Mouse (Mus musculus) activated CD4-positive, CD25-positive, alpha-beta regulatory T cell, adult 4 months (primary cell): ENCODE data around the gene Mad1l1. TPM values are rescaled to one million over a fixed set of nuclear protein-coding genes. Genes with fewer than 3 reads are reported as not detected.

Experiments used
- ATAC-seq: one replicate; pipeline ENCODE4 v1.8.0; 2017
- polyA plus RNA-seq, 2 experiments: library from polyadenylated mRNA; unstranded; fragments of 100-300 nt; shearing (Covaris generic); gene quantifications; one replicate each; pipeline ENCODE4 v1.2.1; 2017

The Mad1l1 gene
- polyA plus RNA-seq, 2 experiments from 2014 or later, result 19.3 to 23.1 TPM

DNA sequence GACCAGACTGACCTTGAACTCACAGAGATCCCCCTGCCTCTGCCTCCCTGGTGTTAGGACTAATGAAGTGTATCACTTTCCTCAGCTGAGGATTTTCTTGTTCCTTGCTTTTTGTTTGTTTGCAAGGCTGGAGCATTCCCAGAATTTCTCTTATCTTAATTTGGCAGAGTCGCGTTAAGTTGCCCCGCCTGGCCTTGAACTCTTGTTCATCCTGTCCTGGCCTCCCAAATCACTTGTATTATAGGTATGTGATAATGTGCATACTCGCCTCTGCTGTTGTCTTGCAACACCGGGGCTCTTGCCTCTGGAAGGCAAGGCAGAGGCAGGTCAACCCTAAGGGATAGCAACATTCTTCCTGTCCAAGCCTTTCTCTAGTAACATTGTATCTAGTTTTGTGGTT is 2.7 kb upstream of the Mad1l1 start:
- ATAC-seq, result no peak

DNA sequence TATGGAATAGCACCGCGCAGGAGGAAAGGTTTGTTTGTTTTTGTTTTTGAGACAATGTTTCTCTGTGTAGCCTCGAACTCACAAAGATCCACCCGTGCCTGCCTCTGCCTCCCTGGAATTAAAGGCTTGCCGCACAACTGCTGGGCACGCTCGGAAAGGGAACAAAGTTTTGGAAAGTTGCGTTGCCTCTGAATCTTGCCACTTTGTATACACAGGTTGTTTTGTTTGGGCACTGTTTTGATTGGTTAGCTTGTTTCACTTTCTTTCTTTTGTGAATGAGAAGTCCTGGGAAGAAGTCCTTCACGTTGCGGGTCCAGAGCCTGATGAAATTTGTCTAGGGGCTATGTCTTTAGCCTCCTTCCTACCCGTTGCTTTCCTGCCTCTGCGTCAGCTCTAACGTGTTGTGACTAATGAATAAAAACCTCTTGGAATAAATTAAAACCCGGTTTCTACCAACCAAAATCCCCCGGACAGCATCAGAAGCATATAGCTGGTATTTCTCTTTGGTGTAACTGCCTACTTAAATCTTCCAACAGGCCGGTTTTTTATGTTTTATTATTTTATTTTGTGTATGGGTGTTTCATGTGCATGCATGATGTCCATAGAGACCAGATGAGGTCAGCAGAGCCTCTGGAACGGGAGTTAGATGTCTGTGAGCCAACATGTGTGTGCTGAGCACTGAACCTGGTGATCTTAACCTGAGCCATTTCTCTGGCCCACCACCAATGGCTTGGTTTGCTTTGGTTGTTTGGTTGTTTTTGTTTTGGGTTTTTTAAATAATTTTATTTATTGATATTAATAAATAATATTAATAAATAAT is 614 bp upstream of the Mad1l1 start:
- ATAC-seq, result peak; percentile 8

DNA sequence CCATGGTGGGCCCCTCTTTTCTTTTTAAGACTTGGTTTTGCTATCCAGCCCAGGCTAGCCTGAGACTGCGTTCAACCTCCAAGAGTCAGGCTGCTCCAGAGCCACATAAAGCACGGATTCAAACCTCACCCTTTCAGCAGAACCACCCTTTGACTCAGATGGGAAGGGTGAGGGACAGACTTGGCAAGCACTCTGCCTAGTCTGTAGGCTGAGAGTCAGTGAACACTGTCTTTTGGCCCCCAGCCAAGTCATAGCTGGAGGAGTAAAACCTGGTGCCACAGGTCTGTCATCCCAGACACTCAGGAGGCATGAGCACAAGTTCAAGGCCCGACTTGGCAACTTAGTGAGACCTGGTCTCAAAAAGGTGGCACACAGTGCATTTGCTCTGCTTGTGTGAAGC is 4.6 kb downstream of the Mad1l1 start:
- no peak for ATAC-seq

DNA sequence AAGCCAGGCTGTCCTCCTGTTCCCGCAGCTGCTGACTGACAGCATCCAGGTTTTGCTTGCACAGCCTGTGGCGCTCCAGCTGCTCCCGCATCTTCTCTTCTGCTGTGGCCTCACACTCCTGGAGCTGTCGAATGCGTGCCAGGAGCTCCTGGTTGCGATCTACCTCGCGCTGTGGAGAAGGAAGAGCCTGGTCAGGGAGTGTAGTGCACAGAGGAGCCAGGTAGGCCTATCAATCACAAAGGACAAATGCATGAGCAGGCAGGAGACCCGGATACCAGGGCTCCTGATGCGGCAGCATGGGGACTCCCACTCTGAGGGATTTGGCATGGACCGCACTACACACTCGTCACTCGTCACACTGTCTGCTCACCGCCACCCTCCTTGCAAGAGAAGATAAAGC is 13.8 kb downstream of the Mad1l1 start:
- no peak for ATAC-seq

DNA sequence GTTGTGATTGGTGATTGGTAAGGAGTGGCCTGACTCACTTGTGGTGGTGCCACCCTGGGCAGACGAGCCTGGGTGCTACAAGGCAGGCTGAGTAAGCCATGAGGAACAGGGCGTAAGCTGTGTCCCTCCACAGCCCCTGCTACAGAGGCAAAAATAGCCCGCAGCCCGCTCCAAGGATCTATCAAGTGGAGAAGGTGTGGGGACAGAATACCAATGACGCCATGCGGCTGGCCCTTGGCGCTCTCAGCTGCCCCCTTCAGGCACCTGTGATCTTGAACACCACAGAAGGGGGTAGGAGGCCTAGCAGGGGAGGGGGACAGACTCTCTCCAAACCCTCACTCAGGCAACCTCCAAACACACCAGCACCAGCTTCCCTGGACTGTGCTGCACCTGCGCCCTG is 15.3 kb downstream of the Mad1l1 start:
- no peak for ATAC-seq

DNA sequence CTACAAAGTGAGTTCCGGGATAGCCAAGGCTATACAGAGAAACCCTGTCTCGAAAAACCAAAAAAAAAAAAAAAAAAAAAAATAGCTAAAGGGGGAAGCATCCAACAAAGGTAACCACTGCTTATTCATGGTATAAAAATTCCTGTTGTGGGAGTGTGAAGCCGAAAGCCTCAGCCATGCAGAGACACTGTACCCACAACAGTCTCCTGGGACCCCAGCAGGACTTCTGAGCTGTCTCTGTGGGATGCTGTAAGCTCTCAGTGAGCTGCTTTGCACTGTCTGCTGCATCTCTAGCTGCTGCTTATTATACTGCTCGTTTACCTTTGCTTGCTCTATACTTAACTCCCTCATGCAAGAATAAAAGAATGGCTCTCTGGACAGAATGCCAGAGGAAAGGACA is 23.1 kb downstream of the Mad1l1 start:
- ATAC-seq, result no peak

DNA sequence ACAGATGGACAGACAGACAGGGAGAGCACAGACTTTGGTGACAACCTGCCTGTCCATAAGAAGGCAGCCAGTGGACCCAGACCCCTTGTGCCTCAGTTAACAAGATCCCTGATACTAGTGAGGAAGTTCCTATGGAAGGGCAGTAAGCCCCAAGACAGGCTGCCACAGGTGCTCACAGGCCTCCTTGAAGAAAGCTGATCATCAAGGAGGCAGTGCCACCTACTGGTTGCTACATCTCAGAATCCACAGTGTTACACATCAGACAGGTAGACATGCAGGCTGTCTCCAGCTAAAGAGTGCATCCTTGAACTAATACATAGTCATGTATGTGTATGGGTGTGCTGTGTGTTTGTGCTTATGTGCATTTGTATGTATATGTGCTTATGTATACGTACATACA is 29.2 kb downstream of the Mad1l1 start:
- ATAC-seq, result peak; percentile 54

DNA sequence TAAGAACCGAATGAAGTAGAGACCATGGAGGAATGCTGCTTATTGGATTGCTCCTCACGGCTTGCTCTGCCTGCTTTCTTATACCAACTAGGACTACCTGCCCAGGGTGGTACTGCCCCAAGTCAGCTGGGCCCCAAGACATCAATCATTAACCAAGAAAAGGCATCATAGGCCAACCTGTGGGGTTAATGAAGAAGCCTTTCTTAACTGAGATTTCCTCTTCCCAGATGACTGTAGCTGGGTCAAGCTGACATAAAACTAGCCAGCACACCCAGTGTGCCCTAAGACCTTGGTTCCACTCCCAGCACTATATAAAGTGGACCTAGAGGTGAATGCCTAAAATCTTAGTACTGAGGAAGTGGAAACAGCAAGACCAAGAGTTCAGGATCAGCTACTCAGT is 32.2 kb downstream of the Mad1l1 start:
- no peak for ATAC-seq

DNA sequence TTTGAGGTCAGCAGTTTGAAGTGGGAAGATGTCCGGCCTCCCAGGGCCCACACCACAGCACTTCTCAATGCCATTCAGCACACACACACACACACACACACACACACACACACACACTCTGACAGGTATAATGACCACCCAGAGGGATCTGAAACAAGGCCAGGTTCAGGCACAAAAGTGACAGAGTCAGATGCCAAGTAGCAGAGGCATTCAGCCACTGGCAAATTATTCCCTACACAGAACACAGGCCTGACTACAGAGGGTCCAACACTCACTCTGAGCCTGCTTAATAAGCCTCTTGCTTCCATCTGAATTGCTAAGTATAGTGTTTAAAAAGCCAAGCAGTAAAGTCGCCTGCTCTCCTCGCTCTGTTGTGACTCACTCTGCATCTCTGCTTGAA is 33.1 kb downstream of the Mad1l1 start:
- no peak for ATAC-seq

DNA sequence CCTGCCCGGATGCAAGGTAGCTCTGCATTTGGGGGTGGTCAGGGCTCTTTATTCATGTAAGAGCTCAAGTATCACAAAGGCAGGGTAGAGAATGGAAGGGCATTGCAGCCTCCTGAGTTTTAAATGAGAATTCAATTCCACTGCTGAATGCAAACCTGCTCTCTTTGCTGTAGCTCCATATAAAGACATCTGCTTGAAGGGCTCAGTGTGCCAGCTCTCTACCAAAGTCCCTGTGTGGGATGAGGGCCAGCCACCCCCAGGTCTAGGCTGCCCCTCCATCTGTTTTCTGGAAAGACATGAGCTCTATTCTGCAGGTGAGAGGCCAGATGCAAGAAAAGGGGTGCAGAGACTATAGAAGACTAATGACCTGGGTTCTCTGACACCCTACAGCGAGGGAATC is 36.6 kb downstream of the Mad1l1 start:
- ATAC-seq, result no peak

DNA sequence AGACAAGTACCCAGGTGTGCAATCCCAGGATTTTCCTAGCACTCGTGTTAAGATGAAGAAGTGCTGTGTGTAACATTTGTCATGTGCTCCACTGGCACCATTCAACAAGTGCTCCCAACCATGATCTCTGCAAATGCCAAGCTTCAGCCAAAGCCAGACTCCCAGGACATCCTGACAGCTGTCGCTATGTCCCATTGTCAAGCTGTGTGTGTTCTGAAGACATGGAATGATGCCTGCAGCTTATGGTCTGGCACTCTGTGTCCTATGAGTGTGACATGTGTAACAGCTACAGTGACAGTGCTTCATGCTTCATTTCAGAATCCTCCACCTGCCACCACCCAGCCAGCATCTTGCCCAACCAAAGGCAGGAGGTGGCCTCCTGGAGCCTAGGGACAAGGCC is 37.3 kb downstream of the Mad1l1 start:
- ATAC-seq, result no peak

DNA sequence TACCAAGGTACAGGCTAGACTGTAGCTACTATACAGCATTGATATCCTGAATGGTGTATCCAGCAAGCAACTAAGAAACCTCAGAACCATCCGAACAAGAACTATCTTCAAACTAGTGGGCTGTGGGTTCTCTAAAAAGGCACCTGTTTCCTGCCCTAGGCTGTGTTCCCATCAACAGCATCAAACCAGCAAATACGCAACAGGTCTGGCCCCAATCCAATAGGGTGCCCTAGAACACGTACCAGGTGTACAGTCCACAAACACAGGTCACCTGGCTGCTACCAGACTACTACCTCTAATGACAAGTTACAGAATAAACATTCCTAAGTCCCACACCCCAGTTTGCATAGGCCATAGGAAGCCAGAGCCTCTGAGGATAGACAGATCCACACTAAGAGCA is 38.5 kb downstream of the Mad1l1 start:
- no peak for ATAC-seq

DNA sequence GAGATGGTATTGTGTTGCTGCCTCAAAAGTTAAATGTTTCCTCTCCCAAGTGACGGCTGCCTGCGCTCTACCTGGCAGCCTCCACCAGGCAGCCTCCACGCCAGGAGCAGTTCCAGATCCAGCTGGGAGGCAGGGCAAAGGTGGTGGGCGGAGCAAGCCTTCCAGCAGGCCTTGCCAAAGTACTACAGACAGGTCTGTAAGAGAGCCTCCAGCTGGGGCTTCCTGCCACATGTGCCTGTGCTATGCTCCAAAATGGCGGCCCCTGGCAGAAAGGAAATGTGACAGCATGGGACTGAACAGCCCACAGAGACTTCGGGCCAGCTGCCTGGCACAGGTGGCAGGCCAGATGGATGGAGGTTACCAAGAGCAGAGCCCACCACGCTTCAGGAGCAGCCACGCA is 39.0 kb downstream of the Mad1l1 start:
- no peak for ATAC-seq

DNA sequence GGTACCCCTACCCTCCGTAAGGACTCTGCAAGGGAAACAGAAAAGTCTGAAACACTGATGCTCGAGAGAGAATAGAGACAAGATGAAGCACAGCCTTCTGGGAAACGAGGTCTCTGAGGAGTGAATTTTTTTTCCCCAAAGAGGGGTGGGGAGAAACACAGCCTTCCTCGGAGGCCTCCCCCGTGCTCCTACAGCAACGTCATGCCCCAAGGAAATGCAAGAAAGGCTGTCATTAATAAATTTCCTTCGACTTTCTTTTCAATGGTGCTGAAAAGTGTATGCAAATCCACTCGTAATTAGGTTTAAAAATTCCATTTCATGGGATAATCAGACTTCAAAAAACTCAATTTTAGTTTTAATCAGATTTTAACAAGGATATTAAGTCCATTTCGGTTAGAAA is 41.1 kb downstream of the Mad1l1 start:
- no peak for ATAC-seq

DNA sequence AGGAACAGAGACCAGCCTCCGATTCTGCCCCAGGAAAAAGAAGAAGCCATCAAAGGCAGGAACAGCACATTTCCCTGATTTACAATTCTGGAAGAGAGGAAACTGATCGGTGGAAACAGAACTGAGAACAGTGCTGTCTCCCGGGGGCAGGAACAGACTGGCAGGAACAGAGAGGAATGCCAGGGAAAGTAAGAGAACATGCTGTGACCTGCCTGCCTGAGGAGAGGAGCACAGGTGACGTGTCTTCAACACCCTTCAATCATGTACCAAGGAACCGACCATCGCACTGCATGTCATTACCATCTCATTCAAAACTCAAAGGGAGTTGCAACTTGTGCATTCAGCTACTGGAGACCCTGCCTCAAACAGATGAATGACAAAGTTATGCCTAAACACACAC is 44.6 kb downstream of the Mad1l1 start:
- ATAC-seq, result no peak

DNA sequence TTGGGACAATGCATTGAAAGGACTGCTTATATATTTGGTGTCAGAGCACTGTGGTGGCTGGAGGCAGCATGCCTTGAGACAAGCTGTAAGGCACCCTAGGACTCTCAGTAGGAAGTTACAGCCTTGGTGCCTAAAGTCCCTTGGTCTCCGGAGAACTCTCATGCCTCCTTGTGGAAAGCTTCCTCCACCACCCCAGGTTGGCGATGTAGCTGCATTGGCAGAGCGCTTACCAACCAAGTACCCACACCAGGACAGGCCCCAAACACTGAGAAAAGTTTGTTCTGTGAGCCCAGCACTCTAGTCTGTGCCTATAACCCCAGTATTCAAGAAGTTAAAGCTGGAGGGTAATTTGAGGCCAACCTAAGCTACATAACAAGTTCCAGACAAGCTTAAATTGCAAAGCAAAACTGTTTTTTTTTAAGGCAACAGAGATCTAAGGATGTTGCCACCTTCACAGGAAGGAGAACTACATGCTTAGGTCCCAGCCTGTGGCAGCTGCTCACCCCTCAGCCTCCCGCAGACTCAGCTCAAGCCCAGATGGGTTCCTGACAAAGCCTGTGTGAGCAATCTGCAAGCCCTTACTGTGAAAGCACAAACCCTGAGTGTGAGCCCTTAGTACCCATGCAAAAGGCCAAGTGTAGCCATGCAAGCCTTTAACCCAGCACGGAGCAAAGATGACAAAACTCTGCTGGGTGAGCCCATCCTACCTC is 50.2 kb downstream of the Mad1l1 start:
- no peak for ATAC-seq

DNA sequence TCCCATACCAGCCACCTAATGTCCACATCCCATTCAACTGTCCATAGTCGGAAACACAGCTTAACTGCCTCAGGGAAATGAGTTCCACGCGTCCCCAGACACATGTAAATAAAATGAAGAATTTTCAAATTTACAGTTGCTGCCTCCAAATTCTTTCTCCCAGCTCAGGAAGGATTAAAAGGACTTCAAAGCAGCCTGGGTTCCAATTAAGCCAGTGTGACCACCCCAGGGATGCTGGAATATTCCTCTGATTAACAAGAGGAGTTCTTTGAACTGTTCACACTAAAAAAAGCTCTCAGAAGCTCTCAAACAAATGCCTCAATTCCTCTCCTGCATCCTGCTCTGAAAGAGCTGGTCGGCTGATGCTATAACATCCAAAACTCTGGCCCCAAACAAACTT is 53.0 kb downstream of the Mad1l1 start:
- no peak for ATAC-seq

DNA sequence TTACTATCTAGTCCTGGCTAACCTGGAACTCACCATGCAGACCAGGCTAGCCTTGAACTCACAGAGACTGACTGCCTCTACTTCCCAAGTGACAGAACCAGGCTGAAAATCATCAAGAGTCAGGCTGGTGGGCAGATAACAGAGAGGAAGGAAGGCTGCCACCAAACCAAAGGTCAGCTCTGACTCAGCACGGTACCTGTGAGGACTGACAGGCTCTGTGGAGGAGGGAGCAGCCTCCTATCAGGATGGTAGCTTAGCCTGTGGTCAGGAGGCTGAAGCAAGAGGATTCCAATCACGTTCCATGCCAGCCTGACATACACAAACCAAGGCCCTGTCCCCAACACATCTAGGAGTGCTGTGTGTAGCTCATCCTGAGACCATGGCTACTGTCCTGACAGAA is 54.3 kb downstream of the Mad1l1 start:
- ATAC-seq, result no peak

DNA sequence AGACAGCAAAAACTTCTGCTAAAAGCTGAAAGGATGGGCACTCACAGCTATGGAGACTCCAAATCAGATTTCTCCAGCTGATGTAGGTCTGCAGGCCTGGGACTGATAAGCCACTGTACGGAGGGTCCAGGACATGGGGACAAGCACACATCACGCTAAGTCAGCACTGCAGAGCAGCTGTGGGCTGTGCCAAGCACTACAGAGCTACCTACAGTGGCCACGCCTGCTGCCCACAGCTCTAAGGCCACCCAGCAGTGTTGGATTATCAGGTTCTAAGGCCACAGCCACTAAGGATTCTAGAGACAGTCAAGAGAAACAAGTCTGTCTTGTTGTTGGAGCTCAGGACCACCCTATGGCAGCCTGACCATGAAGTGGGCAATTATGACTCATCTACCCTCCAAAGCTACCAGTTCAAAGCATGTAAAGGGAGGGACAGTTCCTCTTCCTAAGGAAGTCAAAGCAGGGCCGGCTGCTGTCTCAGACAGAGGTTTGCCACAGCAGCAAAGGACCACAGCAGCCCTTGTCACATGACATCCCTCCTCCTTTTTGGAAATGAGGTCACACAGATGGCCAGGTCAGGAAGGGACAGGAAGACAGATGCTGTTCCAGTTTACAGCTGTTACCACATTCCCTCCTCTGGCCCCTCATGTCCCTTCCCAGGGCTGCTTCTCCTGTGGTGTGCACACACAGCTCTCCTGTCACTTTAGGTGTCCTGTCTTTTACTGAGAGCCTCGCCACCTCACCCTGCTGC is 56.4 kb downstream of the Mad1l1 start:
- ATAC-seq, result no peak

DNA sequence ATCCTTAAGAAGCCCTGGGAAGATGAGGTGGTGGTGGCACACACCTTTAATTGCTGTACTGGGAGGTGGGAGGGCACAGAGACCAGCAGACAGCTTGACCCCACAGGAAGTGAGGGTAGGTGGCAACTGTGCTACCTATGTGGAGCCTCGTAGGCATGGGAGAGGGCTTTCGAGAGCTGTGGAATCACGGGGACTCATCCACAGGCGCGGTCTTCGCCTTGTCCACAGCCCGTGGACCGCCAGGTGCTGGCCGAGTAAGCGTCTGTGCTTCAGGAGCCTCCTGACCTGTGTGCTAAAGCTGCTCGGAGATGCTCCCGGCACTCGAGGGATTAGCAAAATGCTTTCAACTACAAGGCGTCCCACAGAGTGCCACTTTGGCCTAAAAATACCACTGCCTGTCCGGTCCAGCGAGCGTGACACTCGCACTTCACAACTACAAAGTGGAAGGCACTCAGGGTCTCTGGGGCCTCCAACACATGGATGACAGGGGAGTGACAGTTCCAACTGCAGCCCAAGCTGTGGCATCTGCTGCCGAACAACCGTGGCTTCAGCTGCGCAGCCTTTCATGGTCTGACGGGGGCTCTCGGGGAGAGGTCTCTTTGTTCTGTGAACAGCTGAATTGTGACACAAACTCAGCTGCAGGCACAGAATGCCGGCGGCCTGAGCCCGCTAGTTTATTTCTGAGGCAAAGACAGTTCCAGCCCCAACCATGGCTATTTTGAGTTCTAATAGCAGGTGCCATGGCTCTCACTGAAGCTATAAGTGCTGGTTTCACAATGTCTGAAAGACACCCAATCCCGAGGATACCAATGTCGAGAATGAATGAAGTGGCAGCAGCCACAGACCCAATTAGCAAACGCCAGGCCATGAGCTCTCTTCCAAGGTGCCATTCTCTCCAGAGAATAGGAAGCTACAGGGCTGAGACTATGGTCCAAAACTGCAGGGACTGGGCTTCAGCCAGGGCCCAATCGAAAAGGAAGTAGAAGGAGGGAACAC is 57.3 kb downstream of the Mad1l1 start:
- no peak for ATAC-seq

DNA sequence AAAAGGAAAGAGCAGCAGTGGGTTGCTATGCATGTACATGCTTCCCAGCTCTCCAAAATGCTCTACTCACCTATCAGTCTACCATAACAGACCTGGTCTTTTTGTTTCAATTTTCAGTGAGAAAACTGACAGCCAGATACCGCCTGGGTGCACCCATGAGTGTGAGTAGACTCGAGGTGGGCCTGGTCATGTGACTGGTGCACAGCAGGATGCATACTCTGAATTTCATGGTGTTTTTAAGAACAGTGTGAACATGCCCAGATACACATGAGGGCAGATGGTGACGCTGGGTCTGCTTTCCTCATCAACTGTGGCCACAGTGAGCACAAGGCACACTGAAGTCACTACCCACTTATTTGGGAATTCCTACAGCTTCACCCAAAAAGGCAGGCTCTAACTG is 59.0 kb downstream of the Mad1l1 start:
- ATAC-seq, result no peak

DNA sequence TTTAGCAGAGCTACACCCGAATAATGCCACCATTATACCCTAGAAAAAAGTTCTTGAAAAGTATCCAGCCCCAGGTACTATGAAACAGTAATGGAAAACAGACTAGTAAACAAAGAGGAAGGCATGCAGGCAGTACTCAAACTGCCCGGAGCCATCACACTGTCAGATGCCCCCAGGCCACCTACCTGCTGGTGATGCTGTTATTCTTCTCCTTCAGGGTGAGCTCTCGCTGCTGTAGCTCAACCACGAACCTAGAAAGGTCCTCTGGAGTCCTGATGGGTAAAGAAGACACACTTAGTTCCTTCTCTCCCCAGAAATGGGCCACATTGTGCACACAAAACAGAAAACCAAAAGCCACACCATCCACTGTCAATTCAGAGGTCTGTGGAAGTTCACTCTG is 60.0 kb downstream of the Mad1l1 start:
- no peak for ATAC-seq
